Mouse (Mus musculus) stomach, embryonic 16.5 days (tissue): ENCODE measurements around the gene Elovl6. TPM values are rescaled to one million over a fixed set of nuclear protein-coding genes. Genes with fewer than 3 reads are reported as not detected.

Experiments
- ATAC-seq: fragments of 200-750 bp; cut with Nextera tagmentation; 2 replicates; pipeline ENCODE4 v1.8.0; 2017; ENCODE audit warnings: moderate number of reproducible peaks, moderate TSS enrichment; ENCODE audit not compliant: insufficient read depth, low FRiP score
- H3K27ac ChIP-seq: fragments of 300-500 bp; sonication (generic); 2 replicates; pipeline ENCODE4 v1.5.1; 2014; ENCODE audit warnings: low read length
- H3K27me3 ChIP-seq: fragments of 300-500 bp; sonication (generic); 2 replicates; pipeline ENCODE4 v1.6.1; 2014; ENCODE audit warnings: low read length, control low read depth, mixed read lengths; ENCODE audit not compliant: control insufficient read depth, insufficient read depth
- H3K36me3 ChIP-seq: fragments of 300-500 bp; sonication (generic); 2 replicates; pipeline ENCODE4 v1.6.1; 2014; ENCODE audit warnings: low read length; ENCODE audit not compliant: control insufficient read depth, insufficient read depth
- H3K4me1 ChIP-seq: fragments of 300-500 bp; sonication (generic); 2 replicates; pipeline ENCODE4 v1.6.1; 2014; ENCODE audit warnings: low read length, control low read depth, mixed read lengths; ENCODE audit not compliant: control insufficient read depth, insufficient read depth
- H3K4me2 ChIP-seq: fragments of 300-500 bp; sonication (generic); 2 replicates; pipeline ENCODE4 v1.6.1; 2014; ENCODE audit warnings: low read depth, low read length, mixed read lengths
- H3K4me3 ChIP-seq: fragments of 300-500 bp; sonication (generic); replicated peaks from 2 replicates; pipeline ENCODE4 v1.5.1; 2014; ENCODE audit warnings: mild to moderate bottlenecking, low read length
- H3K9ac ChIP-seq: fragments of 300-500 bp; sonication (generic); 2 replicates; pipeline ENCODE4 v1.6.1; 2014; ENCODE audit warnings: low read length
- H3K9me3 ChIP-seq: fragments of 300-500 bp; sonication (generic); replicated peaks from 2 replicates; pipeline ENCODE4 v1.6.1; 2016; ENCODE audit warnings: low read length, control low read depth; ENCODE audit not compliant: control insufficient read depth
- whole genome bisulfite sequencing: fragments of 180-500 bp; shearing (Covaris S2); extraction: QIAGEN DNeasy Blood & Tissue Kit; methylation state at CpG from one replicate; pipeline ENCODE4 v1.1.7; 2014; 5-methylcytosine and 5-hydroxymethylcytosine counted together
- polyA plus RNA-seq: library from polyadenylated mRNA; unstranded; fragments of >200 nt; fragmentation: Nextera tagmentation; extraction: Ambion mirVana; gene quantifications from 2 replicates; pipeline ENCODE4 v1.2.1, GENCODE M21; 2015

Elovl6 gene
- polyA plus RNA-seq, 1 experiment from 2014 or later = 27.5 TPM

DNA sequence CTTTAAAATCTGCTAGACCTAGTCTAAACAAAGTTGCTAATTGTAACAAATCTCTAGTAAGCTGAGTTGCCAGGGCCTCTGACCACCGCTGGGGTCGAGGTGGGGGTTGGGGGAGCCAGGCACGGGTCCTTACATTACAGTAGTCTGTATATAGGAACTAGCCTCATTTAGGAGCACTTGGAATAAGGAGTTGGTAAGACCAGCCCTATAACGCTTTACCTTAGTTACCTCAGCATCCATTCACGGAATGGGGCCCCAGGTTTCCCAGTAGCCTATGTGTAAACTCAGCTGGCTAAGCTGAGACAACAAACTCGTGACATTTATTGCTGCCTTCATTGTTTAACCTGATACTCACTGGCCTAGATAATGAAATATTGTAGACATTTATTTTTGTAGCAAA lies 3.3 kb downstream of the Elovl6 start:
- Histone ChIP-seq H3K27ac (peak overlapping the region; percentile 97), H3K9ac (peak overlapping the region; percentile 62; the same call in 1 of the 2 replicates), H3K36me3 (no peaks in the 10 kb centered on the region), H3K27me3 (no peaks in the 10 kb centered on the region), H3K9me3 (no peaks in the 10 kb centered on the region), H3K4me3 (peak overlapping the region; percentile 72; the same call in 1 of the 2 replicates), H3K4me1 (peaks cover 17% of the 10 kb centered on the region), H3K4me2 (peak overlapping the region; percentile 72)
- no peak for ATAC-seq
- 15% methylated on average over 6 of the region's 6 CpGs for WGBS

GRCm38 (mm10) chr3:129536109-129536508 lies 4.0 kb downstream of the Elovl6 start:
- no peaks in the 10 kb centered on the region for H3K27me3 ChIP-seq
- no peaks in the 10 kb centered on the region for H3K9me3 ChIP-seq
- peak; percentile 95 for ATAC-seq
- H3K27ac ChIP-seq = peak overlapping the region; percentile 97
- H3K4me1 ChIP-seq = peaks cover 17% of the 10 kb centered on the region
- peak overlapping the region; percentile 71 for H3K9ac ChIP-seq
- peak overlapping the region; percentile 72 for H3K4me2 ChIP-seq
- H3K36me3 ChIP-seq = 0 out of 2 replicates have a peak, but pooled peaks cover under 1% of the 10 kb centered on the region
- H3K4me3 ChIP-seq = peak overlapping the region; percentile 72
- under 1% methylated on average over 11 of the region's 11 CpGs for WGBS

GRCm38 (mm10) chr3:129537954-129538353 lies 5.8 kb downstream of the Elovl6 start:
- Histone ChIP-seq H3K36me3 (0 out of 2 replicates have a peak, but pooled peaks cover 4% of the 10 kb centered on the region), H3K4me2 (no peak overlapping the region), H3K9me3 (no peaks in the 10 kb centered on the region), H3K27me3 (no peaks in the 10 kb centered on the region), H3K27ac (no peak overlapping the region), H3K4me1 (peaks cover 17% of the 10 kb centered on the region), H3K9ac (no peak overlapping the region), H3K4me3 (no peak overlapping the region)
- 86% methylated on average over 5 of the region's 5 CpGs for WGBS
- no peak for ATAC-seq

DNA sequence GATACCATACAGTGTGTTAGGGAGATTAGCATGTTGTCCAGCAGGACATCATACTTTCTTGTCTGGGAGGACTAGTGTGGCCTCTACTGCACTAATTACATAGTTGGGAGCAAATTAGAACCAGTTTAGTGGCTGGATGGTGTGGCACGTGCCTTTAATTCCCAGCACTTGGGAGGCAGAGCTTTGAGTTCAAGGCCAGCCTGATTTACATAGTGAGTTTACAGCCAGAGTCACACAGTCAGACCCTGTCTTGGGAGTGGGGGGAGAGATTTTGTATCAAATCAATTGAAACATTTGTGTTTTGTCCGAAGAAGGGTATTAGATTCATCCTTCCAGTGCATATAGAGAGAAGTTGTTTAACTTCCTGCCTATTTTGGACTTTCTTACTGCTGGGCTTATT lies 8.7 kb downstream of the Elovl6 start:
- Histone ChIP-seq H3K27ac (no peak overlapping the region), H3K27me3 (no peaks in the 10 kb centered on the region), H3K4me2 (no peak overlapping the region), H3K9me3 (no peaks in the 10 kb centered on the region), H3K9ac (no peak overlapping the region), H3K4me3 (no peak overlapping the region), H3K36me3 (peaks cover 4% of the 10 kb centered on the region), H3K4me1 (peaks cover 6% of the 10 kb centered on the region)
- no peak for ATAC-seq
- 93% methylated on average over 2 of the region's 2 CpGs for whole genome bisulfite sequencing

DNA sequence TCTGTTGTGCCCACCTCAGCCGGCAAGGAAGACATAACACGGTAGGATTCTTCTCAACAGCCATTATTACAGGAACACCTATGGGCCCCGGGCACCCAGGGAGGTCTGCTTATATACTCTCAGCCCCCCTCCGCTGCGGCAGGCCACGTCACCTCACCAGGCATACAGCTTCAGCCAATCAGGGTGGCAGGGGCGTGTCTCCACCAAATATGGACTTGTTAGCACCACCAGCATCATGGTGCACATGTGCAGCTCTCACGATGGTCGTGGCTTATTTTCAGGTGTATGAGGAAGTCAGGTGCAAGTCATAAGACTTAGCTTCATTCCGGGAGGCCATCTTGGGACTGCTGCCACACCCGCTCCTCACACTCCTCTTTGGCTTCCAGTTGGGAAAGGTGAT lies 9.3 kb downstream of the Elovl6 start:
- 94% methylated on average over 11 of the region's 11 CpGs for WGBS
- no peak overlapping the region for H3K9ac ChIP-seq
- no peaks in the 10 kb centered on the region for H3K27me3 ChIP-seq
- peaks cover 4% of the 10 kb centered on the region for H3K36me3 ChIP-seq
- H3K4me2 ChIP-seq = no peak overlapping the region
- no peak overlapping the region for H3K4me3 ChIP-seq
- H3K4me1 ChIP-seq = peaks cover 5% of the 10 kb centered on the region
- H3K9me3 ChIP-seq = no peaks in the 10 kb centered on the region
- ATAC-seq = no peak
- H3K27ac ChIP-seq = no peak overlapping the region

- H3K9me3 ChIP-seq = no peaks in the 10 kb centered on the region
- H3K27ac ChIP-seq = no peak overlapping the region
- no peak overlapping the region for H3K4me2 ChIP-seq
- no peaks in the 10 kb centered on the region for H3K27me3 ChIP-seq
- ATAC-seq = no peak
- H3K9ac ChIP-seq = no peak overlapping the region
- 94% methylated on average over 3 of the region's 3 CpGs for WGBS
- no peak overlapping the region for H3K4me3 ChIP-seq
- H3K4me1 ChIP-seq = peaks cover 2% of the 10 kb centered on the region; the same call in 1 of the 2 replicates
- H3K36me3 ChIP-seq = peaks cover 4% of the 10 kb centered on the region
These were observed 11.2 kb downstream of the Elovl6 start for GRCm38 (mm10) chr3:129543376-129543775.

DNA sequence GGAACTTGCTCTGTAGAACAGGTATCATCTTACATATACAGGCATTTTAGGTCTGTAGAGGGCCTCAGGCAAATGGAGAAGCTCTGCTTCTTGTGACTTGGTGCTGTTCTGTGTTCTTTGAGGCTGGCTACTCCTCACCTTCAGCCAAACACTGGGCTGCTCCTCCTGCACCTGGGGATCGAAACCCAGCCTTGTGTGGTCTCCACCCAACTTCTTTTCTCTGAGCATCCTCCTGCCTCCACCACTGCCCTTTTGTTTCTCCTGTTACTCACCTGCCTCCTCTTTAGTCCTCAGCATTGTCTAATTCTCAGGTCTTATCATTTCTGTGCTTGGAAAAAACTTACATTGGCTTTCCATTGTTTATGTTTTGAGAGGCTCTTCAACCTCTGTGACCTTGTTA lies 12.1 kb downstream of the Elovl6 start:
- no peak for ATAC-seq
- H3K27ac ChIP-seq = no peak overlapping the region
- H3K4me3 ChIP-seq = no peak overlapping the region
- H3K36me3 ChIP-seq = peaks cover 4% of the 10 kb centered on the region
- H3K4me2 ChIP-seq = no peak overlapping the region
- H3K27me3 ChIP-seq = no peaks in the 10 kb centered on the region
- H3K4me1 ChIP-seq = peaks cover 2% of the 10 kb centered on the region; the same call in 1 of the 2 replicates
- no peak overlapping the region for H3K9ac ChIP-seq
- WGBS = 87% methylated on average over 1 of the region's 1 CpGs
- H3K9me3 ChIP-seq = no peaks in the 10 kb centered on the region

GRCm38 (mm10) chr3:129545228-129545627 lies 13.1 kb downstream of the Elovl6 start:
- no peaks in the 10 kb centered on the region for H3K27me3 ChIP-seq
- no peak overlapping the region for H3K4me3 ChIP-seq
- H3K9ac ChIP-seq = no peak overlapping the region
- H3K36me3 ChIP-seq = peaks cover 4% of the 10 kb centered on the region
- ATAC-seq = no peak
- no peaks in the 10 kb centered on the region for H3K9me3 ChIP-seq
- 63% methylated on average over 1 of the region's 1 CpGs for WGBS
- no peak overlapping the region for H3K4me2 ChIP-seq
- H3K4me1 ChIP-seq = peaks cover 9% of the 10 kb centered on the region
- H3K27ac ChIP-seq = no peak overlapping the region

DNA sequence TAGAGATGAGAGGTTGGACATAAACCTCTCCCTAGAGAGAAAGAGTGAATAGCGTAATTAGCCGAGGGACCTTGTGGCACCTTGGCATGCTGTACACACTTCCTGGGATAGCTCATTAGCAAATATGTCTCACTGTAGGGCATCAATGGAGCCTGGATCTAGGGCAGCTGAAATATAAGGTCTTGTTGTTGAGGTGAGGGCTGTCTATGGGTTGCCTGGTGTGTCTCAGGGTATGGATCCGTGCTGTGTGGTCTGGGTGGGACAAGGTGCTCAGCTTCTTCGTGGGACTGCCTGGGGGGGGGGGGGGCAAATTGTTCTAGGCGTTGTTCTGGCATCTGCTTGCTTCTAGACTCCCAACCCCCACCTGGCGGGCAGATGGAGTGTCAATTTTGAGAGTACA lies 13.6 kb downstream of the Elovl6 start:
- WGBS = 78% methylated on average over 6 of the region's 6 CpGs
- H3K27ac ChIP-seq = no peak overlapping the region
- no peak for ATAC-seq
- H3K4me3 ChIP-seq = no peak overlapping the region
- H3K9ac ChIP-seq = no peak overlapping the region
- no peaks in the 10 kb centered on the region for H3K9me3 ChIP-seq
- H3K36me3 ChIP-seq = peaks cover 4% of the 10 kb centered on the region
- H3K27me3 ChIP-seq = no peaks in the 10 kb centered on the region
- H3K4me1 ChIP-seq = peaks cover 9% of the 10 kb centered on the region
- H3K4me2 ChIP-seq = no peak overlapping the region
